Mouse (Mus musculus) frontal cortex, postnatal 25 days (tissue): ENCODE measurements at regions not wholly inside any gene's neighbourhood (a gene's known extent, or its start where the extent isn't known, plus 50 kb on each side); places are given as distances from the start of the nearest gene placed in this dataset.
"Not testable (repeated sequence)": the region's sequence is repeated elsewhere in the genome, so short reads cannot be mapped to it uniquely, and the experiment has no call there.

Experiments used
- DNase-seq, 2 experiments: peaks; one replicate each; pipeline ENCODE4 v3.0.0; 2022; ENCODE audit warnings: low spot score in 2 of 2

DNA sequence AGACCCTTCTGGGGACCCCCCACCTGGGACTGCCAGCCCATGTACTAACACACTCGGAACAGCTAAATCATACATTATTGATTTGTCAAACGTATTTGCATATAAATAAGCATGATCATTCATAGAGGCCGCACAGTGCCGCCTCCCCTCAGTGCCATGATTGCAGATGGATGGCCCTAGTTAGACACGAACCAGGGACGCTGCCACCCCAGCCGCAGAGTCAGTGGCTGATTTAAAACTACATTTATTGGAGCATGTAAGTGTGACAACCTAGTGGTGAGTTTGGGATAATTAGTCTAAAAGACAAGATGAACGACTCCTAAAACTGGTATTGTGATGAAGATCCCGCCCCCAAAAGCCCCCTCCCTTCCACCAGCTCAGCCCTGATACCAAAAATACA is 138.3 kb upstream of the Top1 start:
- DNase-seq, result no peak

DNA sequence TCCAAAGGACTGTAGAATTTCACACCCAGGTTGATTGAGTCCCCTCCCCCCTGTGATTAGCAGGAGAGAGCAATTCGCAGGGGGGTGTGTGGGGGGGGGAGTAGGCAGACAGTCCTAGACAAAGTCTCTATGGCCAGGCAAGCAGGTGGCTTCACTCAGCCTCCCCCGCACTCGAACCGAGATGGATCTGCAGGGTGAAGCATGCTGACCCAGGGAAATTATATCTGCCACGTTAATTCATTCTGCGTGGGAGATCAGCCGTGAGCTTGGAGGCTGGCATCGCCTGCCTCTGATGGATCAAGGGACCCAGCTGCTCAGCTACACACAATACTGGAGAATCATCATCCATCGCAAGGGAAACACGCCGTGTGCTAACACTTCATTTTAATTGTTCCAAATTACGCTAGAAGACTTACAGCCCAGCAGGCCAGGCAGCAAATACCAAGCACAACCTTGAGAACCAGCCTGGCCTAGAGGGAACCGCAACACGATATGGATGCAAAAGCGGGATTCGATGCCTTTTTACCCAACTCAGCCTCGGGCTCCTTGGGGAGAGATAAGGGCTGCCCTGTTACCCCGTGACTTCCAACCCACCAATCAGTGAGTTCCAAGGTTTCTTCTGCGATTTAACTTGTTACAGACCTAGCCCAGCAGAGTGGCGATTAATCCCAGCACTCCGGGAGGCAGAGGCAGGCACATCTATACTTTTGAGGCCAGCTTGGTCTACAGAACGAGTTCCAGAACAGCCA is 137.7 kb upstream of the Top1 start:
- DNase-seq, result no peak

DNA sequence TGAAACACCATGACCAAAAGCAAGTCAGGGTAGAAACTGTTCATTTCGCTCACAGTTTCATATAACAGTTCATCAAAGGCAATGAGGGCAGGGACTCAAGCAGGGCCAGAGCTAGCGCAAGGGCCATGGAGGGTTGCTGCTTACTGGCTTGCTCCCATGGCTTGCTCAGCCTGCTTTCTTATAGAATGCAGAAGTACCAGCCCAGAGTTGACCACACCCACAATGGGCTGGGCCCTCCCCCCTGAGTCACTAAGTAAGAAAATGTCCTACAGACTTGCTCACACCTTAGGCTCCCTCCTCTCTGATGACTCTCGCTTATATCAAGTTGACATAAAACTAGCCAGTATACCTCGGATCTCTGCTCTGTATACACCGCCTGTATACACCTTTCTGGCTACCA is 135.5 kb upstream of the Top1 start:
- DNase-seq, result no peak

- DNase-seq, result no peak
Measured at GRCm38 (mm10) chr2:160510635-160511421, 134.9 kb upstream of the Top1 start.

GRCm38 (mm10) chr2:160515621-160516020 is 130.1 kb upstream of the Top1 start:
- no peak for DNase-seq

DNA sequence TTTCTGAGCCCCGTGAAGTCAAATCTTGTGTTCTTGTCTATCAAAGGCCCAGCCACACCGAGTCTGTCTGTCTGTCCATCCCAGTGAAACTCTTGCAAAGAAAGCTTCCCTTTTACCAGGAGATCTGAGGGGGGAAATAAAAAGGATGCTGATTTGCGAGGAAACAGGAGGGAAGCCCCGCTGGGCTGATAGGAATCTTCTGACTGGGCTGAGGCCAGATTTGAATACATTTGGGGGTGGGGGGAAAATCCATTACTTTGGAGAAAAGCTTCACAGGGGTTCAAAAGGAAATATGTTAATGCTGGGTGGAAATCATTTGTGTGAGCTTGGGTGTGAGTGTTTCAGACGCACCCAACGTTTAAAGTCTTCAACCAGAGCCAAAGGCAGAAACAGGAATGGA is 129.2 kb upstream of the Top1 start:
- no peak for DNase-seq

DNA sequence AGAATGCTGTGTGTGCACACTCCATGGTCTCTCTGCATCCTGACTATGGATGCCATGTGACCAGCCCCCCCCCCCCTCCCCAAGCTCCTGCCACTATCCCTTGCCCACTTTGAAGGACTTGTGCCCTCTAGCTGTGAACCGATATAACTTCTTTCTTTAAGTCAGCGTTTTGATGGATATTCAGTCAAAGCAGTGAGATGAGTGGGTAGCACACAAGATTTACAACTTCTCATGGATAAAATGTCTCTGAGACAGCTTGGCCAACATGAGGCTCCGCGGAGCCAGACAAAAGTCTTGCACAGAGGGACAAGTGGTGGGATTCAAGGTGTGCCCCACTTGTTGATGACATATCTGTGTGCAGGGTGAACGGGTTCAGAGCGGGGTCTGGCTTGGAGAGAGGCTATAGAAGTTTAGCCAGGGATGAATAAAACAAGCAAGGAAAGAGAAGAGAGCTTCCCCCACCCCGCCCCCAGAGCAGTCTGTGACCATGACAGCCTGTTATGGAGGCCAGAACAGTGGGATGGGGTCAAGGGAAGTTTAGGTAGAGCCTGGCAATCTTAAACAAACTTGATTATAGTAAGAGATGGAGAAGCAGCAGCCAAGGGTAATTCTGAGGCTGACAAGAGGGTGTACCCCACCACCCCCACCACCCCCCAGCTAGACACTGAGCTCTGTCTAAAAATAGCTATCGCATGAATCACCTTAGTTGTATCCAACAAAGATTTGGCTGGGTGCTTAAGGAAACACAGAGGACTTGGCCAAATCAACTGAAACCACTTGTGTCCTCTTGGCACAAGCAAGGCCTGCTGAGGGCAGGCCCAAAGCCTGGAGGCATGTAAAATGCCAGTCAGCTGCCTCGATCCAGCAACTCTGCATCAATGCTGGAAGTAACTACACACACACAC is 120.1 kb upstream of the Top1 start:
- DNase-seq, result no peak

GRCm38 (mm10) chr2:160526377-160527125 is 119.1 kb upstream of the Top1 start:
- no peak for DNase-seq

DNA sequence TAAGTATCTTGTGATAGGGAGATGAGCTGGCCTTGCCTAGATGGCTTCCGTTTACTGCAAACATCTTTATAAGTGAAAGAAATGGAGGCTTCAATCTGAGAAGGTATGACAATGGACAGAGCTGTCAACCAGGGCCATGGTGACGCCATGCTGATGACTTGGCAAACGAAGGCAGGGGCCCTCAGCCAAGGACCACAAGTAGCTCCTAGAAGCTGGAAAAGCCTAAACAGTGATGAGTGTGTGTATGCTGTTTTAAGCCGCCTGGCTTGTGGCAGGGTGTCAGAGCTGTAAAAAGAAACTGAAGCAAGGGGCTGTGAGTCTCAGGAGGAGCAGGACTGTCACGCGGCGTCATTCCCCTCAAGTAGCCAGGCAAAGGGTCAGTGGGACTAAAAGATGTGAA is 116.4 kb upstream of the Top1 start:
- no peak for DNase-seq

DNA sequence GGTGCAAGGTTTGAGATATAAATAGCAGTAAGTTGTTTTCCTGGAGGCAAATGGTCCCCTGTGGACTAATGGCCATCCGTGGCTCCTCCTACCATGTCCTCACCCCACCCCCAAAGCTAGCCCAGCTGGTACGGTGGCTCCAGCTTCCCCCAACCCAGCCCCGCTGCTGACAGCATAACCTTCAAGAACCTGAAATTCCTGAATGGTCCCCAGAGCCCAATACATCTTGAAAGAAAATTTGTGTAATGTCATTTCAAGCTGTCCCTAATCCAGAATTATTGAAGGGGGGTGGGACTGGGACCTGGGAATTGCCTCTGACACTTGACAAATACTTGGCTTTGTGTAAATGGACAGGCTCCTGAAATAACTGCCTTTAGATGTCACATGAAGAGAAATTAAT is 115.3 kb upstream of the Top1 start:
- DNase-seq, result no peak

GRCm38 (mm10) chr2:160537319-160537719 is 108.4 kb upstream of the Top1 start:
- no peak for DNase-seq

DNA sequence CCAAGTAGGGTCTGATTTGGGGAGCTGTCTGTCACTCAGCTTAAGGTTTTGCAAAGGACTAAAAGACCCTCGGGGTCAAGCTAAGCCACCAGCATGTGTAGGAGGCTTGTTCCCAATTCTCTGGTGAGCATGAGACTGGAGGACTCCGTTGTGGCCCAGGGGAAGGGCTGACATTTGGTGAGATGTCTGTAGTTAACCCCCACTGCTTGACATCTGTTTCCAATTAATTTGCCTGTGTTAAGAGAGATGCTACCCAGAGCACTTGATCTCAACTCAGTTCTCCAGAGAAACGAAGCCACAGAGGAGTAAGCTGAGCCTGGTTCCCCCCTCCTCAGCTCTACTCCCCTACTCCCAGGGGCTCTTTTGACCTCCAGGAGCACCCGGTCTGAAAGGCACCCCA is 100.2 kb upstream of the Top1 start:
- no peak for DNase-seq

DNA sequence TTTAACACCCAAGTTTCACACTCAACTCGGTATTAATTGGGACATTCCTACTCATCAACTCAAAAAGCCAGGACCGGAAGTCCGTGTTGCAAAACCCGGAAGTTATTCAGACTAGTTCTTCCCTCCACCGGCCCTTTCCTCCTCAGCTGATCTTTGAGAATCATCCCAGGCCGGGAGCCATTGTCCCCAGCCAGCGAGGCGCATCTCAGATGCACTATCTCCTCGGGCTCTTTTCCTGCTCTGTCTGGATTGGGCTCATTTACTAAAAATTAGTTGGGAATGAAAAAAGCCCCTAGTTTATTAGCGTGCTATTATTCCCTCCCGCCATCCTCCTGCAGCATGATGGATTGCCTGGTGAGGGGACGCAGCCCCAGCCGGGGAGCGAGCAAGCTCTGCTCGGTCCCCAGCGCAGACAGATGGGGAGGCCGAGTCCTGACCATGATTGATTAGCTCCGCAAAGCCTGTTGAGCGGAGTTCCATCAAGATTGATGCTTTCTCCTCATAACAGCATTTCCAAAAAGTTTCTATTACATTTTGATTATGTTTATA is 93.5 kb upstream of the Top1 start:
- DNase-seq, result no peak

DNA sequence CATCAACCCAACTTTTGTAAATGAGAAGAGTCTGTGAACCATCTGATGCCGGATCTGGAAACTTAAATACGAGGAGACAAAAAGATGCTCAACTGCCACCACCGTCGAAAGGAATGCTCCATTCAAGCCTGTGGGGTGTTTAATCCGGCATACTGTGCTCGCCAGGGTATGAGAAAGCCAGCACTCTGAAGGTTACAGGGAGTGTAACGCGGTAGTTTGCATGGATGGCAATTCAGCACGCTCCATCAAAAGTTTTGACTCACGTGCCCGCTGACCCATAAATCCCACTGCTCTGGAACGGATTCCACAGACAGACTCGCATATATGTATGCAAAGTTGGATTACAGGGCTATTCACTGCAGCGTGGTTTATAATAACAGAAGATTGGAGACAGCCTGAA is 84.0 kb upstream of the Top1 start:
- DNase-seq, result no peak

DNA sequence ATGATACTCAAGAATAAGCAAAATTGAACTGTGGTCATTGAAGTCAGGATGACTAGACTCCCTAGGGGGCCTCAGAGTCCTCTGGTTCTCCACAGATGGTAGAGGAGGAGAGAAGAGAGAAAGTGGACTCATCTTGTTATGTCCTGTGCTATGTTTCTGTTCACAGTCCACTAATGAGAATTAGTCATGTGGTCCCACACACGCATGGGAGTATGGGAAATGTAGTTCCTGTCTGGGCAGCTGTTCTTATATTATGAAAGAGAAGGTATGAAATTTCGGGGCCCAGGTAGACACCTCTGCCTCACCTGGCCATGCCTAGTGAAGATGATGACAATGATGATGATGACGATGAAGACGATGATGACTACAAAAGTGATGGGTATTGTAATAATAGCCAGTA is 77.9 kb upstream of the Top1 start:
- no peak for DNase-seq

DNA sequence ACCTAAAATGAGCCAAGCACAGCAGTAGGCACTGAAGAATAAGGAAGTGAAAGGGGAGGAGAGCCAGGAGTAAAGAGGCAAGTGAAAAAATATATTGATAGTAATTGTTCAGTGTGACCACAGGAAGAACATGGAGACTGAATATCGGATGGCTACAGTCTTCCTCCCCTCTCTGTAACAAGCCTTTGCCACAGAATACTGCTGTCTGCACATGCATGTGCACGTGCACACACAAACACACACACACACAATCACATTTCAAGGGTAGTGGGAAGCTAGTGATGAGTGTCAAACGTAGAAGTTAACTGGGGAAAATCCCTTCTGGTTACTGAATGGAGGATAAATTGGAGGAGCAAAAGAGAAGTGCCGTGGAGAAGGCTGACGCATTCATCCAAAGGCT is 76.2 kb upstream of the Top1 start:
- no peak for DNase-seq

GRCm38 (mm10) chr2:160578384-160579320 is 67.0 kb upstream of the Top1 start:
- peak; percentile 86 to 88 for DNase-seq

DNA sequence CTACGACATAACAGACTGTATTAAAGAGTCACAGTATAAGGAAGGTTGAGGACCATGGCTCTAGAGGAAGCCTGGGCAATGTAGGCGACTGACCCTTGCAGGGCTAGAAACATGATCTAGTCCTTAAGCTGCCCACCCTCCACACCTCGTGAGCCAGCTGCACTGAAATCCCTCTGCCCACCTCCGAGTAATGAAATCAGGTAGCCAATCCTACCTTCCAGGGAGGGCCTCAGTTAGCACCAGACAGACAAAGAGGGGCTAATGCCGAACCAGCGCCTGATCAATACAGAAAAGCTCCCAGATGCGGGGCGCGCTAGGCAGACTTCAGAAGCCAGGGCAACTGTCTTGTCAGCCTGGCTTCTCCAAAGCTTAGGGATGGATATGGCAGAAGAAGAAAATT is 65.4 kb upstream of the Top1 start:
- DNase-seq, result no peak

DNA sequence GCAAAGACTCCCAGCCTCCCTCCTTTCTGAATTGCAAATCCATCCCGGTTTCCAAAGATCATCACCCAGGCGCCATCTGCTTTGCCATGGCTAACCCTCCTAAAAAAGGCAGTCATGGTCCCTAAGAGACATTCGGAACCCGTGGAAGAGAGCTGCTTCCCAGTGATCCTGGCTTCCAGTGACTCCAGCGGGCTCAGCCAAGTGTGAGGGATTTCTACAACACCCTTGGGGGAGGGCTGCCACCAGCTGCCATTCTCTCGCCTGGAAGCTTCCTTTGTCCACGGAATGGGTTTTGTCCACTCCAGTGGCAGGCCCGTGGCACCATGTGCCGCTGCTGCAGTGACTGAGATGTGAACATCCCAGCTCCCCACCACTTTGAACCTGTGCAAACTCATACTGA is 64.7 kb upstream of the Top1 start:
- no peak for DNase-seq

GRCm38 (mm10) chr2:160583034-160583433 is 62.7 kb upstream of the Top1 start:
- DNase-seq, result not testable (repeated sequence)
